Mouse (Mus musculus) frontal cortex, postnatal 36 days (tissue): ENCODE data around the gene Itsn1.
A peak's percentile ranks its signal among the peaks of the same experiment; 100 is the strongest.

ENCODE experiments used
- DNase-seq, 2 experiments: peaks; one replicate each; pipeline ENCODE4 v3.0.0; 2022; ENCODE audit warnings: low spot score in 2 of 2

Gene Itsn1

DNA sequence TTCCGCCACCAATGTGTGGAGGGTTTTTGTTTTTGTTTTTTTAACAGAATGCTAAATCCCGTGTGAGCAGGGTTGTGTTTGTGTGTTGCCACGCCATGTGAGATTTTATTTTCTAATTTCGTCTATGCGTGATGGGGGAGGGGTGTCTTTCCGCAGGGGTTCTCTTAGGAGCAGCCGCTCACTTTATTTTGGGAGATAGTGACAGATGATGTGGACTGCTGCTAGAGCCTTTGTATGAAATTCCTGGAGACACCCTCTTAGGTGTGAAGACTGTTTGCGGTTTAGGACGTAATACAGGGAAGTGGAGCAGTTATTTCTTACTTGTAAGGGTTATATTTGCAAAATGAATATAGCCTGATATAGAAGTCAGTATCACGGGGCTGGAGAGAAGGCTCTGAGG lies 176.9 kb downstream of the Itsn1 start:
- DNase-seq = peak in 1 of 2 experiments; percentile 58

DNA sequence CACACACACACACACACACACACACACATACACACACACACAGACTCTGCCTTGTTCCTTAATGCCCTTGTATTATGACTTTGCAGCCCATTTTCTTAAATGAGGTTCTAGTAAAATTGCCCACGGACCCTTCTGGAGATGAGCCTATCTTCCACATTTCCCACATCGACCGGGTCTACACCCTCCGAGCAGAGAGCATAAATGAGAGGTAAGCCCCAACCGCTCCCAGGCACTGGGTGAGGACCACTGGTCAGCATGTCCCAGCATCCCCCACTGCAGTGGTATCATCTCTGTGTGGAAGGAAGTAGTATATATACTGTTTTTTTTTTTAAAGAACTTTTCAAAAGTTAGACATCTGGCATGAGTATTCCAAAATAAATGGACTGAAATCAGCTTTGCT lies 177.6 kb downstream of the Itsn1 start:
- no peak for DNase-seq

DNA sequence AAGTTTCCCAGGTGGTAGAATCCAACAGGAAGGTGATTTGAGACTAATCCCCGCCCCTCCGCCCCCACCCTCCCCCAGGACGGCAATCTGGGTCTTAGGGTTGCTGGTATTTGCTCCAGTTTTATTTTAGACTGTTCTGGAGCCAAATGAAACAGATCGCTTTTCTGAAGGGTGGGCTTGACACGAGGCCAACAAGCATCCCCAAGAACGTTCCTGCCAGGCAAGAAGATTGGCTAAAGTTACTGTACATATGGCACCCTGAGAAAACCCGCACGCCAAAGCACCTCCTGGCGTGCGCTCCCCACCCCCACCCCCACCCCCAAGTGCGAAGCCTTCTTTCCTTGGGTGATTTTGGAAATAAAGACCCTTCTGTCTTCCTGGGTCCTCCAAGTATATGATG lies 178.1 kb downstream of the Itsn1 start:
- peak in 1 of 2 experiments; percentile 58 for DNase-seq

DNA sequence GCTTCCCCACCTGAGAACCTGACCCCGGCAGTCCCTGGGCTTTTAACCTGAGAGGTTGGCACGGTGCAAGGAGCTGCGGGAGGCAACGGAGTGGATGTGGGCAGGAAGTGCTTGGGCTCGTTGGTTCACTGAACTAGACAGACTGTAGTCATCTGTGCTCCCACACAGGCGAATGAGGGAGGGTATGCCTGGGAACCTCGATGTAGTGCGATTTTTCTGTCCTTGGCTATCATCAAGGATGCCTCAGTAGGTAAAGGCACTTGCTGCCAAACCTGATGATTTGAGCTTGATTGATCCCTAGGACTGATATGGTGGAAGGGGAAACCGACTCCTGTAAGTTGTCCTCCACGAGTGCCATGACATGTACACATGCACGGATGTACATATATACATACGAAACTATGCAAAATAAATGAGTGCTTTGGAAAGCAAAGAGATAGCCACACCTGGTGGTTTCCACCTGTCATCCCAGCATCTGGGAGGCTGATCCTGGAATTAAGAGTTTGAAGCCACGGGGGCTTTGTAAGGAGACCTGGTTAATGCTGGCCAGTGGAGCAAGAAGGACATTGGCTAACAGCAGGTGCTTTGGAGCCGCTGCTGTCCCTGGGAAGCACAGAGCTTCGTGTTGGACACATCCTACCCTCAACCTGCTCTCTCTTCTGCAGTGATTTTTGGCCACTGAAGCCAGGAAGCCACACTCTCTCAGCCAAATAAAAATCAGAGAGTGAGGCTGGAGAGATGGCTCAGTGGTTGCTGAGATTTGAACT lies 180.7 kb downstream of the Itsn1 start:
- DNase-seq = no peak

DNA sequence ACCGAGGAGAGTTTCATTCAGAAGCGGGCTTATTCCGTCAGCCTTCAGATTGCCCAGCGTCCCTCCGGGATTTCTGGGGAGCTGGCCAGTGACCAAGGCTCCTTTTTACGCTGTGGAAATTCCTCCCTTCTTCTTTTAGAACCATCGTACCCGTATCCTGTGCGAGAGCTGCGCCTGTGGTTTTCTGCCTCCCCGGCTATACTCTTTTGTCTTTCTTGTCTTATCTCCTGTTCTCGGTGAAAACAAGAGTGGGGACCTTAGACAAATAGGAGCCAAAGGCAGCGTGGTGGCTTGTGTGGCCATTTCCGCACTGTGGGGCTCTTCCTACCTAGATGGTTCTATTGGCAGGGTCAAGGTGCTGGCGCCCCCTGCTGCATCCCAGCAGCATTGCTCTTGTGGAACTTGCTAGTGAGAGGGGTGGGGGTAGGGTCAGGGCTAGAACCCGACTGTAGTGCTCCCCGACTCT lies 188.6 kb downstream of the Itsn1 start:
- DNase-seq = peak; percentile 87 to 90

DNA sequence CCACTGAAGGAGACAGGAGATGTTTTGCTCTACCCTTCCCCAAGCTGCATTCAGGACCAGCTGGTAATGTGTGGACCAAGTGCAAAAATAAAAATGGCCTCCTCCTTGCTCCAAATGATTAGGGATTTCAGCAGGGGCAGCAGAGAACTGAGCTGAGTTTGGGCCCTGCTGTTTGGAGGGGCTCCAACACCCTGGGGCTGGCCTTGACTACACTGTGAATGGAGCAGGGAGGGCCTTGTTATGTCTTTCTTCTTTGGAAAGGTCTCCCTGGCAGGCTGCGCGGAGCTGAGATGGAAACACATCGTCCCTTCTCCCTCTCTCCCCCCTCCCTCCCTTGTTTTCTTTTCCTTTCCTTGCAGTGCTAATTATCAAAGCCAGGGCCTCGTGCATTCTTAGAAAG lies 189.4 kb downstream of the Itsn1 start:
- no peak for DNase-seq

DNA sequence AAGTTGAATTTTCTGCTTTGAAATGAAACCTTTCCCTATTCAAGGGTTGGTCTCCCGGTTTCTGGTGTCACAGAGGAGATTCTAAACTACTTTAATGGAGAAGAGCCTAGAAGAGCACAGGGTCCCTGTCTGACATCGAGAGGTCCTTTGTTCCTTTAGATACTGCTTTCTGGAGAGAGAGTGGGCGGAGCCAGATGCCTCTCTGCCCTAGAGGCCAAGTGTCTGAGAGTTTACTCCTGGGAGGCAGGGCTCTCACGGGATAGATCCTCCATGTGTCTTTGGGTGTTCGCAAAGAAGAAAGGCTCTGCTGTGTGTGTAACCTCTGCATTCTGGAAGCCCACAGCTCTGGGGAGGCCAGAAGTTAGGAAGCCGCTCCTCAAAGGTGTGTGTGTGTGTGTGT lies 190.0 kb downstream of the Itsn1 start:
- DNase-seq = no peak

DNA sequence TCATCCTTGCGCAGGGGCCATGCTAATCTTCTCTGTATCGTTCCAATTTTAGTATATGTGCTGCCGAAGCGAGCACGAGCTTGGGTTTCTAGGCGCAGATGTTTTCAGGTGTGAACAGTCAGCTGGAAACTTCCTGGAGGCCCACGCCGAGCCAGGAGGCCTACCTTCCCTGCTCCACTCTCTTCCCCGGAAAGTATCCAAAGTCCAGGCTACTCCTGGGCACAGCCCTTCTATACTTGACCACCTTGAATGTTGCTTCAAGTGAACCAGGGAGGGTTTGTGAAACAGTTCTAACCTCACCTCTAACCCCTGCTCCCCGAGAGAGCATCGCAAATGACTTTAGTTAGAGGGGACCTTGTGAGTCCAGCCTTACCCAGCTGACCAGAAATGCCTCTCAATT lies 192.3 kb downstream of the Itsn1 start:
- no peak for DNase-seq

DNA sequence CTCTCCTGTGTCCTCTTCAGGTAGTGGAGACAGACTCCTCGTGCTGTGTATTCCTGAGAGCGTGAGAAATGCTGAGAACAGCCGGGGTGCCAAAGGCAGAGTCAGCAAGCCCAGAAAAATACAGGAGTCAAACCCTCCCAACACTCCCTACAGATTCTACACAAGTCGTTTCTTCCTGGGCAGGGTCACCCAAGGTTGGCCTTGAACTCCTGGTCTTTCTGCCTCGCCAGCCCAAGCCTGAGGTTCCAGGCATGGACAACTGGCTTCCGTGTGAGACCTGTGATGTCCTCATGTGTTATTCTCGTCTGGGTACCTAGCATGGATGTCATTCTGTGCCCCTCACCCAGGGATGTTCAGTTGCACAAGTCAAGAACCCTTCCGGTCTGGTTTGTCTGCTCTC lies 193.9 kb downstream of the Itsn1 start:
- DNase-seq = no peak

DNA sequence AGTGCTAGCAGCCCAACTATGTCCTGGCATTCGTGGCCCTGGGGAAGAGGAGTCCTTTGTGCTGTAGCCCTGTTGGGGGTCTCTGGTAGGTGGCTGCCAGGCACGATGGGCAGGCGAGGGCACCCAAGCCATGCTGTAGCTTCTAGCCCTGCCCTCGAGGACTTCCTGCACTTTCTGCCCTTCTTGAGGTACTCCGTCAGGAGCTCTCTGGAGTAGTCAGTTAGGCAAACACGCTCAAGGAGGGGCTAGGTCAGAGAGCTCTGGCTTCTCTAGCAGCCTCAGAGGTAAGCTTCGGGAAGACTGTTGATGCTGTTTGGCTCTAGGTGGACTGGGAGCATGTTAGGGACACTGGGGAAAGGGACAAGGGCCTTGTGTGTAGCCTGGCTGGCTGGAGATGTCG lies 195.3 kb downstream of the Itsn1 start:
- DNase-seq = no peak

DNA sequence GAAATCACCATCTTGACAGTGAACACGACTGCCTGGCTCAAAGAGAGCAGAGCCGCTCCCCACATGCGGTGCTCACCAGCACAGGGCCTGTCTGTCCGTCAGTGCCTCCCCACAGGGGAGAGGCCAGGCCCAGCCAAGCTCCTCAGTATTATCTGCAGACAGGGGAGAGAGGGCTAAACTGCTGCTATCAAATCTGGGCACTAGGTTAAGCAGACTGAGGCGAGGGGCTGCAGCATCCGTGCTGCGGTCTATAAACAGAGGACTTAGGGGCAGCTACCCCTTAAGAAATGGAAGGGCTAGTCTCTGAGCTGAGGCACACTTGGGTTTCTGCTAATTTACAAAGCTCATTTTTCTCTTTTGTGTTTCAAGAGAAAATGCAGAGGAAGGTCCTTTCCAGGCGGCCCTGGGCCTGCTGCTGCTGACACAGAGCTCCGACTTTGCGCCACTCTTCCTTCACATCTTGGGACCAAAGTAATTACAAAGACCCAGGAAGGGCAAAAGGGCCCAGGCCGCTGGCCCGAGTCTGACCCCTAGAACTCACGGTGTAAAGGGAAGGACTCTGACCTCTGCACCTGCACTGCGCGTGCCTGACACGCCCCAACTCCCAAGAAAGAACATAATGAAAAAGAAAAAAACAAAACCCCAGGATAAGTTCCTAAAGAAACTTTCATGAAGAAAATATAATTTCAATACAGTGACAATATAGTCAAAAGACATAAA lies 199.0 kb downstream of the Itsn1 start:
- DNase-seq = peak in 1 of 2 experiments; percentile 0

DNA sequence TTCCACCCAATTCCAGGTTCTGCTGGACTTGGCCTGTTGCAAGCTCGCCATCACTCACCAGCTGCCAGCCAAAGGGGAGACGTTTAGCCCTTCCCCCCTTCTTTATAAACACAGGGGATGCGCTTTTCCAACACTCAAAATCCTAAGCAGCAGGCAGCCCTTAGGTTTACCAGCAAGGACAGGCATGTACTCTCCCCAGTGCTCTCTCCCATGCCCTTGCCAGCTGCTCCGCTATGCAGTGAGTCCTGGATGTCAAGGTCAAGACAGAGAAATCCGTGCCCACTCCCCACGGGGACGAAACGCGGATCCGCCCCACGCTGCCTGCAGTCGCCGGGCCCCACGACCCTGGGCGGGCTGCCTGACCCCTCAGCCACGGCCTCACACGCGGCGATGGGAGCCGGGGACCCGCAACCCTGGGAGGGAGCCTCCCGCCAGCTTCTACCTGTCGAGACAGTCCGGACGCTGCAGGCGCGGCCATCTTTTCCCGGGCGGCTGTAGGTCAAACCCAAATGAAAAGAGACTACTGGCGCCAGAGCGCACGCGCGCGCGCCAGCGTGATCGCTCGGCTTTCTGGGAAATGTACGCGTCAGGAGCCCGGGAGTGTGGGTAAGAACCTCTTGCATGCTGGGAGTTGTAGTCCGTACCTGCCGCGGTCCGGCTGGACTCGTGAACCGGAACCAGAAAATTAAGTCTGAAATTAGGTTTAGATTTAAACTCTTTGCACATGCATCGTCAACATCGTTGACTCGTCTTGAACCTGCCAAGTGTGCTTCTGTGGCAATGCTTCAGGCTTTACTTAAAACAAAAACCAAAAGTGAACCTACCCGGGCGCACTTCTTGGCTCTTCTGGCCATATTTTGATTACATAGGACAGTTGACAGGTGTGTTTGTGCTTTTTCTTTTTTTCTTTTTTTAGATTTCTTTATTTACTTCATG lies 202.3 kb downstream of the Itsn1 start:
- peak; percentile 88 to 95 for DNase-seq

DNA sequence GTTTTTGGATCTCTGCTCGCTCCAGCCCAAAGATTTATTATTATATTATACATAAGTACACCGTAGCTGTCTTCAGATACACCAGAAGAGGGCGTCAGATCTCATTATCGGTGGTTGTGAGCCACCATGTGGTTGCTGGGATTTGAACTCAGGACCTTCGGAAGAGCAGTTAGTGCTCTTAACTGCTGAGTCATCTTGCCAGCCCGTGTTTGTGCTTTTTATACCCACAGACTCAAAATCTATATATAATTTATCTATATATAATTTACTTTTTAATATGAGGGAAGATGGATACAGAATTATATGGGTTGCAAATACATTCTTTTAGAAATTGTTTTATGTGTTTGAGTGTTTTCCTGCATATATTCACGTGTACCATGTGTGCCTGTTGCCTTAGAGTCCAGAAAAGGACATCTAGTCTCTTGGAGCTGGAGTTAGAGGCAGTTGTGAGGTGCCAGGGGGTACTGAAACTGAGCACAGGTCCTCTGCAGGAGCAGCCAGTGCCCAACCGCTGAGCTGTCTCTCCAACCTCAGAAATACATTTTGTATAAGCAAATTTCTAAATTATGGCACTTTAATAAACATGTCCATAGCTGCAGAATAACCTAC lies 203.1 kb downstream of the Itsn1 start:
- DNase-seq = no peak

DNA sequence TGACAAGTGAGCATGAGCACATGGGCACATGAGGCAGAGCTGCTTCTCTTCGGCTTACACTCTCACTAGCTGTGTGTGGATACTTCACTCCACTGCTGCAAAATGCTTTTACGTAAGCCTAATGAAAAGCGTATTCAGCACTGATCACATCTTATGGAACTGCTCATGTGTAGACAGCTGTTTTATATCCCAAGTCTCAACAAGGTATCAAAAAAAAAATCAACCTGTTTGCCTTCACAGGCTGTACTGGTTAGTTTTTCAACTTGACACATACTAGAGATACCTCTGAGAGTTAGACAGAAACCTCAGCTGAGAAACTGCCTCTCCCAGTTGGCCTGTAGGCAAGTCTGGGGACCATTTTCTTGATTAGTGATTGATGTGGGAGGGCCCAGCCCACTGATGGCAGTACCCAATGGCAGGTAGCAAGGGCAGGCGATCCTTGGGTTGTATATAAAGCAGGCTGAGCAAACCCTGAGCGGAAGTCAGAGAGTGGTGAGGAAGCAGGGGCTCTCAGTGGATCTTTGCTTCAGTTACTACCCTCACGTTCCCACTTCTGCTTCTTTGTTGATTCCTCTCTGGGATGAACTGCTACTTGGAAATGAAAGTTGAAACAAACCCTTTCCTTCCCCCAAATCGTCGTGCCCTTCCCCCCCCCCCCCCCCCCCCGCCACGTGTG lies 203.9 kb downstream of the Itsn1 start:
- no peak for DNase-seq

DNA sequence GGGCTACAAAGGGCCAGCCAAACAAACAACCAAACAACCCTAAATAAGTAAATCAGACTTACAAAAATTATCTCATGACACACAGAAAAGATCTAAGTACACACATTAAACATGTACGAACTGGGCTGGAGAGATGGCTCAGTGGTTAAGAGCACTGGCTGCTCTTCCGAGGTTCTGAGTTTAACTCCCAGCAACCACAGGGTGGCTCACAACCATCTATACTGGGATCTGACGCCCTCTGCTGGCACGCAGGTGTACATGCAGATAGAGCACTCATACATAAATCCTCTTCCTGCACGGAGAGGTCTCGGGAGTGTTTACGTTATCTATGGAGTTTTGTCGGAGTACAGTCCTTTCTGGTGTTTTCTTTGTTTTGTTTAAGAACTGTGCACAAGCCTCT lies 206.0 kb downstream of the Itsn1 start:
- DNase-seq = peak in 1 of 2 experiments; percentile 51

DNA sequence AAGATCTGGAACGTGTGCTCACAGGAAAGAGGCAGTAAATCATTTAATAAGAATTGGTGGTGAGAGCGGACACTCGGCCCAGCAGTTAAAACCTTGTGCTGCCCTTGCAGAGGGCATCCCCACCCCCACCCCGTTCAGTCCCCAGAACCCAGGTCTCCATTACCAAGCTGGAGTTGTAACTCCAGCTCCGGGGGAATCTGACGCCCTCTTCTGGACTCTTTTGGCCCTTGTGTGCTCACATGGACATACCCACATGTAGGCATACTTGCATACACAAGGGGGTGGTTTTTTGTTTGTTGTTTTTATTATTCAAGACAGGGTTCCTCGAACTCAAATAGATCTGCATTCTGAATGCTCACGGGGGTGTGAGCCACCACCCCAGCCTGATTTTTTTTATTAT lies 206.6 kb downstream of the Itsn1 start:
- DNase-seq = no peak

DNA sequence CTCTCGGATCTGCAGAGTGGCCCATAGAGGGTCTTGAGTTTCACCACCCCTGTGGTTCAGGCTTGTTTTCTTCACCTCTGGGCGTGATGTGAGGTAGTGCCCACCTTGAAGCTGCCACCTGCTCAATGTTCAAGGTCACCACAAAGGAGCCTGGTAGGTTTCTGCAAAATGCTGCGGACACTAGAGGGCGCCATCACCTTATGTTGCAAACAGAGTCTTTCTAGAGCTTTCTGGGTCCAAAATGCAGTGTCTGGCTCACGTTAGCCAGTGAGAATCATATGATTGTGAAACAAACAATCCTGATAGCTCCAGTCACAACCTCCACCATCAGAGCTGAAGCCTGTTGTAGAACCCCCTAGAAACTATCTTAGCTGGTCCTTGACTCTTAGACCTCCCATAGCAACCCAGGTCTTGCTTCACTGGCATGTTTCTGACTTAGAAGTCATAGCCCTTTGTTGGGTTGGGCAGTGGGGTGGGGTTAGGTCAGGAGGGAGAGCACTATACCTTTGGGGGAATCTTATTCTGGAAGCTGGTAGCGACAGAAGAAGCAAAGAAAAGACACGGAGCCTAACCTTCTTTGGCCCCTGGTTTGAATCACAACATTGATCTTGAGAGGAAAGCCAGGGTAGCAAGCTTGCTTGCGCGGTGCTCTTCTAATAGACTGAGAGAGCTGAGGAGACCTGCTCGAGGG lies 207.4 kb downstream of the Itsn1 start:
- DNase-seq = peak; percentile 80 to 90

DNA sequence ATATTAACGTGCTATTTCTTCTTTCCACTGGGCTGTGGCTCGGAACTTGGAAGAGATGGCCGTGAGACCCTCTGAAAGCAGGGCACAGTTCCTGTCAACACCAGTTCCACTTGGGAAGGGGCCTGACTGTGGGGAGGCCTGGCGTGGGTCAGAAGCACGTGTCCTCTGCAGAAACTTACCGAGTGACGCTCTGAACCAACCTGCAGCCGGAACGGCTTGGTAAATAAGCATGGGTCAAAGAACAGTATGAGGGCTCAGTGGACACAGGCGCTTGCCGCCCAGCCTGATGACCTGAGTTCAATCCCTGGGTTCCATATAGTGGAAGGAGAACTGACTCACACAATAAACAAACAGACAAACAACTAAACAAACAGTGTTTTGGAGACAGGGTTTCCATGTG lies 208.2 kb downstream of the Itsn1 start:
- DNase-seq = no peak

DNA sequence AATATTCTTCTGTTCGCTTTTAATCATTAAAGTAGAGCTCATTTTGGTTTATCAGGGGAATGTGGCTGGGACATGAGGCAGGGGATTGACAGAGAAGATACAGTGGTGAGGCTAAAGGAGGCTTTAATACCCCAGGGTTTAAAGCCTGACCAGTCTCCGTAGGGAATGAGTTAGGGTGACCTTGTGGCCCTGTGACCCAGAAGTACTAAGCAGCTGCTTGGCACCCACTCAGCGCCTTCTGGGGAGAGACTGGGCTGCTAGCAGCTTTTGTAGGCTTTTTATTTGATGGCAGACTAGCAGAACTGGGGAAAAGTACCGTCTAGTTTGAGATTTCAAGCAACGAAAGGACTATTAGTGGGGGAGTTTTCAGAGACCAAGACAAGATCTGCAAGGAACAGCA lies 209.1 kb downstream of the Itsn1 start:
- DNase-seq = no peak

DNA sequence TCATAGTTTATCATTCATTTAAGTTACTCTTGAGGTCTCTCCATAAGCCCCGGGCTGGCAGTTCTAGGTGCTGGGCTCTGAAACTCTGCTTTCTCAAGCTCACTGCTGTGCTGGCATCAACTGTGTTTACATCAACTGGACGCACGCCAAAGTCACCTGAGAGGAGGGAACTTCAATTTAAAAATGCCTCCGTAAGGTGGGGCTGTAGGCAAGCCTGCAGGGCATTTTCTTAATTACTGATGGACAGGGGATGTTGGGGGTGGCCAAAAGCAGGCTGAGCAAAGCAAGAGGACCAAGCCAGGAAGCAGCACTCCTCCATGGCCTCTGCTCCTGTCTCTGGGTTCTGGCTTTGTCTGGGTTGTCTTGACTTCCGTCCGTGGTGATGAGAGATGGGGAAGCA lies 211.6 kb downstream of the Itsn1 start:
- DNase-seq = no peak

DNA sequence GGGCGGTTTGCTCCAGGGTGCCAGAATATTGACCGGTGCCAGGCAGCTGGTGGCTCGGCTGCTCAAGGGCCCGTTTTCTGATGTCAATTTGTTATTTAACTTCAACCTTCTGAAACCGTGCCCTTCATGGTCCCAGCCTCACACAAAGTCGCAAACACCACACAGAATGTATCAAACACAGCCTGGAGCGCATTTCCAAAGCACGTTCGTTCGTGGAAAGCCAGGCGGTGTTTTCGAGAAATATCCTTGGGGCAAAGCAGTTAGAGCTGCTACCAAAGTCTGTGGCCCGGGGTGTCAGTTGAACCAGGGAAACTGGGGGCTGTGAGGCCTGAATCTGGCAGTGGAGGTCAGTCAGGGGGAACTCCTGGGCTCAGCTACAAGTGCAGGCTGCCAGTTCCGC lies 213.1 kb downstream of the Itsn1 start:
- DNase-seq = no peak
